Mouse (Mus musculus) forebrain, embryonic 16.5 days (tissue): ENCODE measurements around the gene Zfp628. TPM values are rescaled to one million over a fixed set of nuclear protein-coding genes. Genes with fewer than 3 reads are reported as not detected.
"Not testable (repeated sequence)": the region's sequence is repeated elsewhere in the genome, so short reads cannot be mapped to it uniquely, and the experiment has no call there.

ENCODE experiments used
- ATAC-seq: fragments of 200-750 bp; cut with Nextera tagmentation; 2 replicates; pipeline ENCODE4 v1.8.0; 2017; ENCODE audit warnings: mild to moderate bottlenecking, moderate library complexity
- H3K27ac ChIP-seq: fragments of 300-500 bp; sonication (generic); 2 replicates; pipeline ENCODE4 v1.5.1; 2014; ENCODE audit warnings: low read length, control low read depth
- H3K27me3 ChIP-seq: fragments of 300-500 bp; sonication (generic); replicated peaks from 2 replicates; pipeline ENCODE4 v1.6.1; 2014; ENCODE audit warnings: low read length; ENCODE audit not compliant: control insufficient read depth, insufficient read depth
- H3K36me3 ChIP-seq: fragments of 300-500 bp; sonication (generic); 2 replicates; pipeline ENCODE4 v1.6.1; 2014; ENCODE audit not compliant: control insufficient read depth, insufficient read depth
- H3K4me1 ChIP-seq: fragments of 300-500 bp; sonication (generic); replicated peaks from 2 replicates; pipeline ENCODE4 v1.6.1; 2014; ENCODE audit warnings: low read length; ENCODE audit not compliant: control insufficient read depth, insufficient read depth
- H3K4me2 ChIP-seq: fragments of 300-500 bp; sonication (generic); 2 replicates; pipeline ENCODE4 v1.6.1; 2014; ENCODE audit warnings: mild to moderate bottlenecking, low read length, control low read depth
- H3K4me3 ChIP-seq: fragments of 300-500 bp; sonication (generic); replicated peaks from 2 replicates; pipeline ENCODE4 v1.5.1; 2014; ENCODE audit warnings: mild to moderate bottlenecking, low read length, control low read depth
- H3K9ac ChIP-seq: fragments of 300-500 bp; sonication (generic); replicated peaks from 2 replicates; pipeline ENCODE4 v1.6.1; 2014; ENCODE audit warnings: low read depth, low read length, control low read depth
- H3K9me3 ChIP-seq: fragments of 300-500 bp; sonication (generic); 2 replicates; pipeline ENCODE4 v1.6.1; 2016; ENCODE audit warnings: low read length; ENCODE audit not compliant: control insufficient read depth
- WGBS: fragments of 180-500 bp; shearing (Covaris S2); extraction: QIAGEN DNeasy Blood & Tissue Kit; methylation state at CpG from one replicate; pipeline ENCODE4 v1.1.7; 2014; 5-methylcytosine and 5-hydroxymethylcytosine counted together
- polyA plus RNA-seq: library from polyadenylated mRNA; unstranded; fragments of >200 nt; fragmentation: Nextera tagmentation; extraction: Ambion mirVana; gene quantifications from 2 replicates; pipeline ENCODE4 v1.2.1, GENCODE M21; 2015

Gene Zfp628
- polyA plus RNA-seq: 3.4 and 3.9 TPM in 2 replicates

DNA sequence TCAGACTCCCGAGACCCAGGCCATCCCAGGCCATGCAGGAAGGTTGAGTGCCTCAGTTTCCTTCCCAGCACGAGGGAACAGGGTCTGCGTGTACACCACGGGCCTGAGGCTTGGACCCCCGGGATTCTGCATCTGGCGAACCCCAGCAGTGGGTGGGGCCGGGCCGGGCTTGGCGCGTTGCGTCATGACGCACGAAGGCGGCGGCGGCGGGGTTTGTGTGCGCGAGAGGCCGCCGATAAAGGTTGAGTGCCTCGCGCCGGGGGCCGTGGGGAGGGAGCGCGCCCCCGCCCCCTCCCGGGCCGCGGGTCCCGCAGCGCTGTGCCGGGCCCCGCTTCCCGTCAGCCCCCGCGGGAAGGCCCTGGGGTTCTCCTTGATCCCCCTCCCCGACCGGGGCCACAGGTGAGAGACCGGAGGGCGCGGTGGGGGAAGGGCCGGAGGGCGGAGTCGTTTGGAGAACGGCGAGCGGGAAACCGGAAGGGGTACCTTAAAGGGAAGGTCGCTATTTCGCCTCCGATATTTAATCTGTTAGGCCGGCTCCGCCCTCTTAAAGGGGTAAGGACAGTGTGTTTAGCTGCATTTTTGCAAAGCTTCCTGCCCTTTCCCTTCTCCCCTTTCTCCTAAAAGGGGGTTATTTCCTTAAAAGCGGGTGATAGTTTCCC lies at the start of gene Zfp628:
Gene Zfp628, plus strand, starts transcription at position 211 of the 659 bp plus-strand sequence.
- Histone ChIP-seq H3K36me3 (peaks cover 10% of the 10 kb centered on the region), H3K27me3 (no peaks in the 10 kb centered on the region), H3K4me2 (peak within 1 kb of the TSS; percentile 80), H3K27ac (peak within 1 kb of the TSS; percentile 97), H3K4me3 (peak within 1 kb of the TSS; percentile 72), H3K4me1 (peaks cover 17% of the 10 kb centered on the region), H3K9me3 (no peaks in the 10 kb centered on the region), H3K9ac (peak within 1 kb of the TSS; percentile 90)
- WGBS: under 1% methylated on average over 55 of the region's 56 CpGs
- ATAC-seq: peak; percentile 91

DNA sequence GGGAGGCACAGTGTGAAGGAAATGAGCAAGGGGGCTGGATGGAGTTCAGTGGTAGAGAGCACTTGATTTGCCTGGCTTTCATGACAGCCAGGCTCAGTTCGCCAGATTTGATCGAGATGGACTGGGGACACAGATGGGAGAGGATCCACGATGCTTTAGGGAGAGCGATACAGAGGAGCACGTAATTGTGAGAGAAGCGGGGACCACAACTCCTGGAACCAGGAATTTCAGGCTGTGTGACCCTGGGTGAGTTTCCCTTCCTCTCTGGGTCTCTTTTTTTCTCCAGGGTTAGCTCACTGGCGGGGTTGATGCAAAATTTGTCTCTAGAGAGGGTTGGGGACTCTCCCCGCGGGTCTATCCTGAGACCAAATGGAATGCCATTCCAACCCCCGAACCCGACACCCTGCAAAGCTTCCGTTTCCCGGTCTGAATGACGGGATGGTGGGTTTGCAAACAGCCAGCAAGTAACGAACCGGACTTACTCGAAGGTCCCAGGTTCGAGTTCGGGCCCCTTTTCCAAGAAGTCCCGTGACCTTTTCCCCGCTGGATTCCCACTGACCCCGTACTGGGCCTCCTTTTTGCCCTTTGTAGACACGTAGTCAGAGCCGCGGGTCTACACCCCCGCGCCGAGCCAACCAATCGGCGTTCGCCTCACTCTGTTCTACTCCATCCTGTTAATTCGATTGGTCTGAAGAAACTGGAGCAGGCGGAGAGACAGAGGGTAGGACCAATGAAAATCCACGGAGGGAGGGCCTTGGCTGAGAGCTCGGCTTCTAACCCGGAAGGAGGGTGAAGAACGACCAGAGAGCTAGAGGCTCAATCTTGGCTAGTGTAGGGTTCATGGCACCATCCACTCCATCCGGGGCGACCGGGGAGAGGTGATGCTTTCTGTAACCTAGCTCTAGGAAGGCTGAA lies 49.2 kb upstream of the Zfp628 start:
- Histone ChIP-seq H3K27me3 (no peaks in the 10 kb centered on the region), H3K4me2 (peak overlapping the region; percentile 78), H3K9me3 (no peaks in the 10 kb centered on the region), H3K4me3 (peak overlapping the region; percentile 80), H3K4me1 (peaks cover 14% of the 10 kb centered on the region), H3K9ac (peak overlapping the region; percentile 79), H3K27ac (peak overlapping the region; percentile 74), H3K36me3 (no peaks in the 10 kb centered on the region)
- WGBS: 3% methylated on average over 40 of the region's 40 CpGs
- peak; percentile 100 for ATAC-seq

DNA sequence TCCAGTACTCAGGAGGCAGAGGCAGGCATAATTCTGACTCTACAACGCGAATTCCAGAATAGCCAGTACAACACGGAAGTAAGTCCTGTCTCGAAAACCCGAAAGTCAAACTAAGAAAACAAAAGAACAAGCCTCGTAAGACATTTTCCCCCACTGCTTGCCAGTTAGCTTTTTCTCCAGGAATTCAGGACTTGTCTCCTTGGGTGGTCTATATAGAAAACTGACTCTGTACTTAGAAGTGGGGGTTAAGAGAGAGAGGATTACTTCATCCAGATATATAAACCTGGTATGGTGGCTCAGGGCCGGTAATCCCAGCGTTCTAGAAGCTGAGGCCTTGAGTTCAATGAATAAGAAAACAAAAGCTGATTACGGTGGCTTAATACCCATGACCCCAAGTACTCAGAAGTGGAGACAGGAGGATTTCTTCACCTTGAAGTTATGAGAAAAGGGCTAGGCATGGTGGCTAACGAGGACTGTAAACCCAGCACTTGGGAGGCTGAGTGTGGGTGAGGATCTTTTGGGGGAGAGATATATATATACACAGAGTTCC lies 48.3 kb upstream of the Zfp628 start:
- Histone ChIP-seq H3K36me3 (no peaks in the 10 kb centered on the region), H3K9ac (peak overlapping the region; percentile 79), H3K9me3 (no peaks in the 10 kb centered on the region), H3K4me3 (peak overlapping the region; percentile 80), H3K27me3 (no peaks in the 10 kb centered on the region), H3K27ac (peak overlapping the region; percentile 74; the same call in 1 of the 2 replicates), H3K4me1 (peaks cover 14% of the 10 kb centered on the region), H3K4me2 (peak overlapping the region; percentile 76)
- 17% methylated on average over 10 of the region's 10 CpGs for WGBS
- no peak for ATAC-seq

DNA sequence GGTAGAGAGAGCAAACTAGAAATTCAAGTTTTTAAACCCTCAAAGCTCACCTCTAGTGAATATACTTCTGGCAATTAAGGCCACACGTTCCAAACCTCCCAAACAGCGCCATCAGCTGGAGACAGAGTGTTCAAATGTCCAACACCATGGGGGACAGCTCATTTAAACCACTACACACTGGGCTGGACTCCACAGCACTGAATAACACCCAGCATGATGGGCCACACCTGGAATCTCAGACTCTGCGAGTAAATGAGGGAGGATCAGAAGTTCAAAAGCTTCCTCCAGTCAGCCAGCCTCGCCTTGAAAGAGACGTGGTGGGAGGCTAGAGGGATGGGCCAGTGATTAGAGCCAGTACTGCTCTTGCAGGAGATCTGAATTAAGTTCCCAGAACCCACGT lies 44.9 kb upstream of the Zfp628 start, which contains the start of gene Isoc2b:
Gene Isoc2b, minus strand, starts transcription at position 126 of the 400 bp plus-strand sequence.
- H3K36me3 ChIP-seq: no peaks in the 10 kb centered on the region
- peaks cover 14% of the 10 kb centered on the region for H3K4me1 ChIP-seq
- H3K4me3 ChIP-seq: no peak within 1 kb of the TSS
- no peak within 1 kb of the TSS for H3K27ac ChIP-seq
- no peak within 1 kb of the TSS for H3K4me2 ChIP-seq
- no peak within 1 kb of the TSS for H3K9ac ChIP-seq
- 52% methylated on average over 6 of the region's 6 CpGs for whole genome bisulfite sequencing
- no peaks in the 10 kb centered on the region for H3K9me3 ChIP-seq
- no peaks in the 10 kb centered on the region for H3K27me3 ChIP-seq
- no peak for ATAC-seq

DNA sequence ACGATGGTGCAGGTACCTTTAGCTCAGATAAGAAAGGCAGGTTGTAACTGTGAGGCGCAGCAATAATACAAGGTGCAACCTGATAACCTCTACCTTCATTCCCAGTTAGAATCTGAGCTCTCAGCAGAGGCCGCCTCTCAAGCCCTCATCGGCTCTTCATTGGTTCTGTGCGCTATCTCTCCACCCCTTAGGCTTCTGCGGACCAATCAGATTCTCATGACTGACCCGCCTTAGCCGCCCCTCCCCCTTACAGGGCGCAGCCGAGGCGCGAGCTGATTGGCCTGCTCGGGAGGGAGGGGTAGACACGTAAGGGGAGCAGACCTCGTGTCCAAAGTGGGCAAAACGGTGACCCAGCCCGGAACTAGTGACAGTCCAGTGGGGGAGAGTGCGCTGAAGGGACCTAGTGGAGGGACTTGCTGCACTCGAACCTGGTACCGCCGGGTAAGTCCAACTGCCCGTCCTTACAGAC lies 38.2 kb upstream of the Zfp628 start, which contains the start of gene Isoc2a:
Gene Isoc2a, plus strand, starts transcription at position 401 of the 469 bp plus-strand sequence.
- H3K36me3 ChIP-seq: no peaks in the 10 kb centered on the region
- no peak within 1 kb of the TSS for H3K27ac ChIP-seq
- no peaks in the 10 kb centered on the region for H3K27me3 ChIP-seq
- H3K9me3 ChIP-seq: no peaks in the 10 kb centered on the region
- H3K4me1 ChIP-seq: peaks cover 12% of the 10 kb centered on the region
- H3K4me2 ChIP-seq: peak within 1 kb of the TSS; percentile 68
- WGBS: under 1% methylated on average over 22 of the region's 22 CpGs
- peak; percentile 100 for ATAC-seq
- peak within 1 kb of the TSS; percentile 46 for H3K9ac ChIP-seq
- H3K4me3 ChIP-seq: peak within 1 kb of the TSS; percentile 51

DNA sequence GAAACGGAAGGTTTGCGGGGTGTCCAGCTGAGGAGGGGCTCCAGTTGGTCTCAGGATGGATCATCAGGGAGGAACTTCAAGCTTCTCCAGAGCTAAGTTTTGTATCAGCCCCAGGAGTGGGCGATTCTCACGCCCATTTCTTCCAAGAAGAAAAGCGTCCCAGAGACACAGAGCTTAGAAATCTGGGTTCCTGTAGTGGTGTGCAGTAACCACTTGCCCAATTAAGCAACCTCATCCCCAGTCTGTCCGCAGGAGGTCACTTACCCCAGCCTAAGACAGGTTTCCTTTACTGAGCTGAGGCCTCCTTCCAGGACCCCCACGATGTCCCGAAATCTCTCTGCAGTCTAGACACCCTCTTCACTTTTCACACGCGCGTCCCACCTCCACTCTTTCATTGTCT lies 37.8 kb upstream of the Zfp628 start:
- Histone ChIP-seq H3K9ac (peak overlapping the region; percentile 46), H3K4me1 (peaks cover 12% of the 10 kb centered on the region), H3K27me3 (no peaks in the 10 kb centered on the region), H3K36me3 (no peaks in the 10 kb centered on the region), H3K9me3 (no peaks in the 10 kb centered on the region), H3K4me3 (peak overlapping the region; percentile 51), H3K27ac (no peak overlapping the region), H3K4me2 (peak overlapping the region; percentile 68)
- ATAC-seq: no peak; the same call in 1 of the 2 replicates
- 5% methylated on average over 11 of the region's 11 CpGs for WGBS

DNA sequence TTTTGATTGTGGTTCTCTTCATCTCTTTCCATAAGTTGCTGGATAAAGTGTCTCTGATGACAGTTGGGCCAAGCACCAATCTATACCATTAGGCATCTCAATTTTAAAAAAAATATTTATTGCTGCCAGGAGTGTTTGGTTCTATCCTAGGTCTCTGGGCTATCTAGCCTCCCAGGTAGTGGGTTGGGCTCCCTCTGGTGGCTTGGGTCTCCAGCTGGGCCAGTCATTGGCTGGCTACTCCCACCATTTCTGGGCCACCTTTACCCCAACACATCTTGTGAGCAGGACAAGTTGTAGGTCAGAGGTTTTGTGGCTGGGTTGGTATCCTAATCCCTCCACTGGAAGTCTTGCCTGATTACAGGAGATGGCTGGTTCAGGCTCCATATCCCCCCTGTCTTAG lies 36.8 kb upstream of the Zfp628 start:
- Histone ChIP-seq H3K4me3 (no peak overlapping the region), H3K27me3 (no peaks in the 10 kb centered on the region), H3K9ac (no peak overlapping the region), H3K4me1 (peaks cover 12% of the 10 kb centered on the region), H3K4me2 (no peak overlapping the region), H3K27ac (no peak overlapping the region), H3K36me3 (no peaks in the 10 kb centered on the region), H3K9me3 (no peaks in the 10 kb centered on the region)
- no peak for ATAC-seq

DNA sequence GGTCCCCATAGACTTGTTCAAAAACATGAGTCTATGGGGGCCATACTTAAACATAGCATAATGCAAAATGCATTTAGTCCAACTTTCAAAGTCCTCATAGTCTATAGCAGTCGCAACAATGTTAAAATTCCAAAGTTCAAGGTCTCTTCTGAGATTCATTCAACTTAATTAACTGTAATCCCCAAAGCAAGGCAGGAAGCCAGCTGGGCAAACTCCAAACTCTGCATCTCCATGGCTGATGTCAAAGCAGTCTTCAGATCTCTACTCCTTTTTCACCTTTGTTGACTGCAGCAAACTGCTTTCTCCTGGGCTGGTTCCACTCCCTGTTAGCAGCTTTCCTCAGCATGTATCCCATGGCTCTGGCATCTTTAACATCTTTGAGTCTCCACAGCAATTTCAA lies 36.0 kb upstream of the Zfp628 start:
- not testable (repeated sequence) for H3K9me3 ChIP-seq, H3K9ac ChIP-seq, H3K36me3 ChIP-seq, H3K27ac ChIP-seq, ATAC-seq, H3K4me3 ChIP-seq, H3K4me2 ChIP-seq, H3K27me3 ChIP-seq
- H3K4me1 ChIP-seq: peaks cover 12% of the 10 kb centered on the region
- 91% methylated on average over 1 of the region's 1 CpGs for WGBS

DNA sequence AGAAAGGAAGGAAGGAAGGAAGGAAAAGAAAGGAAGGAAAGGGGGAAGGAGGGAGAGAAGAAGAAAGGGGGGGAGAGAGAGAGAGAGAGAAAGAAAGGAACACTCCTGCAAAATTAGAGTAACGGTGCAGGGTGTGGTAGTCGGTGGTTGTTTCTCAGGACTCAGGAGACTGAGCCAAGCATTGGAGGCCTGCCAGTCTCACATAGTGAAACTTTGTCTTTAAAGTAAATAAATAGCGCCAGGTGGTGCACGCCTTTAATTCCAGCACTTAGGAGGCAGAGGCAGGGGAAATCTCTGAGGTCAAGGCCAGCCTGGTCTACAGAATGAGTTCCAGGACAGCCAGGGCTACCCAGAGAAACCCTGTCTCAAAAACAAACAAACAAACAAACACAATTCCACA lies 28.3 kb upstream of the Zfp628 start:
- Histone ChIP-seq H3K9me3 (no peaks in the 10 kb centered on the region), H3K27ac (no peak overlapping the region), H3K4me3 (no peak overlapping the region), H3K4me1 (no peaks in the 10 kb centered on the region), H3K36me3 (no peaks in the 10 kb centered on the region), H3K4me2 (no peak overlapping the region), H3K27me3 (no peaks in the 10 kb centered on the region), H3K9ac (no peak overlapping the region)
- ATAC-seq: no peak
- WGBS: 64% methylated on average over 4 of the region's 4 CpGs
